Mouse (Mus musculus): ENCODE measurements around the gene Dnajb7.

- TF ChIP-seq CTCF (IDR thresholded peaks at IDR 0.05; ENCODE audit: low read depth) (no peak), EP300 (IDR thresholded peaks at IDR 0.05; ENCODE audit: low read depth) (no peak)
Measured at GRCm38 (mm10) chr15:81421454-81421853, 13.4 kb upstream of the Dnajb7 start.

Data from heart, postnatal 0 days (tissue).